Mouse (Mus musculus) midbrain, embryonic 11.5 days (tissue): ENCODE measurements around the gene Pifo. TPM values are rescaled to one million over a fixed set of nuclear protein-coding genes. Genes with fewer than 3 reads are reported as not detected.

ENCODE experiments used
- ATAC-seq: fragments of 200-750 bp; cut with Nextera tagmentation; 2 replicates; pipeline ENCODE4 v1.8.0; 2017; ENCODE audit warnings: moderate TSS enrichment, moderate library complexity; ENCODE audit not compliant: low FRiP score
- DNase-seq: peaks from one replicate; pipeline ENCODE4 v3.0.0; 2015; ENCODE audit warnings: low spot score; ENCODE audit errors: missing footprints
- H3K27ac ChIP-seq: fragments of 300-500 bp; sonication (generic); 2 replicates; pipeline ENCODE4 v1.5.1; 2014; ENCODE audit warnings: low read depth, low read length
- H3K27me3 ChIP-seq: fragments of 300-500 bp; sonication (generic); 2 replicates; pipeline ENCODE4 v1.6.1; 2014; ENCODE audit warnings: mild to moderate bottlenecking, low read length, moderate library complexity, mixed read lengths; ENCODE audit not compliant: control insufficient read depth, insufficient read depth
- H3K36me3 ChIP-seq: fragments of 300-500 bp; sonication (generic); 2 replicates; pipeline ENCODE4 v1.6.1; 2014; ENCODE audit warnings: mild to moderate bottlenecking, low read length, moderate library complexity, mixed read lengths; ENCODE audit not compliant: control insufficient read depth, insufficient read depth
- H3K4me1 ChIP-seq: fragments of 300-500 bp; sonication (generic); 2 replicates; pipeline ENCODE4 v1.6.1; 2014; ENCODE audit warnings: low read length; ENCODE audit not compliant: control insufficient read depth, insufficient read depth
- H3K4me2 ChIP-seq: fragments of 300-500 bp; sonication (generic); 2 replicates; pipeline ENCODE4 v1.6.1; 2014; ENCODE audit warnings: mild to moderate bottlenecking, moderate library complexity
- H3K4me3 ChIP-seq: fragments of 300-500 bp; sonication (generic); 2 replicates; pipeline ENCODE4 v1.5.1; 2014; ENCODE audit warnings: low read depth, low read length
- H3K9ac ChIP-seq: fragments of 300-500 bp; sonication (generic); 2 replicates; pipeline ENCODE4 v1.6.1; 2014; ENCODE audit warnings: low read length
- H3K9me3 ChIP-seq: fragments of 300-500 bp; sonication (generic); 2 replicates; pipeline ENCODE4 v1.6.1; 2016; ENCODE audit warnings: low read length; ENCODE audit not compliant: control insufficient read depth
- WGBS: fragments of 180-500 bp; shearing (Covaris S2); extraction: QIAGEN DNeasy Blood & Tissue Kit; methylation state at CpG from one replicate; pipeline ENCODE4 v1.1.7; 2014; 5-methylcytosine and 5-hydroxymethylcytosine counted together
- polyA plus RNA-seq: library from polyadenylated mRNA; unstranded; fragments of >200 nt; fragmentation: Nextera tagmentation; extraction: Ambion mirVana; gene quantifications from 2 replicates; pipeline ENCODE4 v1.2.1, GENCODE M21; 2014

Gene Pifo
- polyA plus RNA-seq, 1 experiment from 2014 or later: 0.20 TPM

DNA sequence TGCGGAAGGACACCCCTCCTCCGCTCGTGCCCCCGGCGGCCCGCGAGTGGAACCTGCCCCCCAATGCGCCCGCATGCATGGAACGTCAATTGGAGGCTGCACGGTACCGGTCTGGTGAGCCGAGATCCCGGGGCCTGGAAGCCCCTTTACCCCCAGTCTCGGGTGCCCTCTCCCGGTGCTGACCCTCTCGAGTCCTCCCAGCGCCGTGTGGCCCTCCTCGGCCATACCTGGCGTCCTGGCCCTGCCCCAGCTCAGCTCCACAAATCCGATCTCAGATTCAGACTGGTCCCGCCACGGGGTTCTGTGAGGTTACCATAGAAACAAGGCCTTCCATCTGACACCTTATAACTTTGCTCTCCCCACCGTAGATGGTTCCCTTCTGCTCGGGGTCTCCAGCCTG is 54.9 kb downstream of the Pifo start:
- no peak for DNase-seq
- Histone ChIP-seq H3K27ac (no peak overlapping the region; the same call in 1 of the 2 replicates), H3K4me1 (peaks cover 14% of the 10 kb centered on the region), H3K36me3 (peaks cover 19% of the 10 kb centered on the region), H3K9ac (peak overlapping the region; percentile 94), H3K27me3 (no peaks in the 10 kb centered on the region), H3K4me3 (peak overlapping the region; percentile 94), H3K9me3 (no peaks in the 10 kb centered on the region), H3K4me2 (peak overlapping the region; percentile 83)
- ATAC-seq: peak; percentile 80
- under 1% methylated on average over 26 of the region's 26 CpGs for WGBS

DNA sequence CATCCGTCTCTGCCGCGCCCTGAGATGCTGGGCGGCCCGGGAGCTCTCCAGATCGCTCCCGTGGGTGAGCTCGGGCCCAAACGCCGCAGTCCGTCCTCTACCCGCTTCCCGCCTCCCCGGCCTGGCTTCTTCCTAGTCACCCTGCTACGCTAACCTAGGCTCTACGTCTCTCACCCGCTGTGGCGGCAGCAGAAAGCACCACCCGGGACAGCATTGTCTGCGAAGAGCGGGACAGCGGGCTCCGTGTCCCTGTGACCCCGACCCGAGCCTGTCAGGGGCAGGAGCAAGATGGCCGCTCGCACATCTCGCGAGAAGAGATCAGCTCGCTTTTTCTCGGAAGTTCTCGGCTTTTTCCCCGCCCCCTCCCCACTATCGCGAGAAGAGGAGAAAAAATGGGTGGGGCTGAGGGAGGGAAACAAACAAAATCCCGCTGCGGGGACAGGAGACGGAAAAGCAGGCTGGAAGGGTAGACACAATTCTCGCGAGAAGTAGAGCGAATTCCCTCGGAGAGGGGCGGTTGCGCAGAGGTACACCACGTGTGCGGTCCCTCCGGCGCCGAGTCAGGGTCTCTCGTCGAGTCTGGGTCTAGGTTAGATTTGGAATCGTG is 55.4 kb downstream of the Pifo start, which contains the start of gene Wdr77:
Gene Wdr77 (plus strand): TSS at position 396 of the 607 bp plus-strand sequence.
- peak; percentile 100 for DNase-seq
- peak within 1 kb of the TSS; percentile 94 for H3K4me3 ChIP-seq
- H3K9ac ChIP-seq: peak within 1 kb of the TSS; percentile 97
- H3K36me3 ChIP-seq: peaks cover 14% of the 10 kb centered on the region
- H3K4me1 ChIP-seq: peaks cover 14% of the 10 kb centered on the region
- peak; percentile 98 for ATAC-seq
- H3K4me2 ChIP-seq: peak within 1 kb of the TSS; percentile 83
- whole genome bisulfite sequencing: under 1% methylated on average over 50 of the region's 52 CpGs
- H3K27ac ChIP-seq: peak within 1 kb of the TSS; percentile 73
- H3K9me3 ChIP-seq: no peaks in the 10 kb centered on the region
- no peaks in the 10 kb centered on the region for H3K27me3 ChIP-seq

DNA sequence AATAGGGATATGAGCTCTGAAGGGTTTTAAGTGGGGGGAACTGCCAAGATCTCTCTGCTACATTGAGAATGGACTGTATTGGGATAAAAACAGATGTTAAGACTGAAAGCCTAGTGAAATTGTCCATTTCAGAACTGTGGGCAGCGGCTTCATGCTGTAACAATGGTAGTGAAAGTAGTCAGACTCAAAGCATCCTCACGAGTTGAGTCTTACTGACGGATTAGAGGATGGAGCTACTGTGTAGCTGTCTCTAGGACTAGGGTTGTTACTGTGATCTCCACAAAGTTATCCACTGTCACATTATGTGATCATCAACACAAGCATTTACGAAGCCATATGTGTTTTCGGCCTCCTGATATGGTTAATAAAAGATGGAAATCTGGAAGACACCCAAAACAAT is 56.2 kb downstream of the Pifo start:
- DNase-seq (peak; percentile 83), ATAC-seq (no peak)
- Histone ChIP-seq H3K9me3 (no peaks in the 10 kb centered on the region), H3K9ac (peak overlapping the region; percentile 97), H3K36me3 (peaks cover 13% of the 10 kb centered on the region), H3K27me3 (no peaks in the 10 kb centered on the region), H3K27ac (no peak overlapping the region), H3K4me1 (peaks cover 14% of the 10 kb centered on the region), H3K4me2 (peak overlapping the region; percentile 61), H3K4me3 (peak overlapping the region; percentile 94)
- WGBS: 41% methylated on average over 5 of the region's 5 CpGs

DNA sequence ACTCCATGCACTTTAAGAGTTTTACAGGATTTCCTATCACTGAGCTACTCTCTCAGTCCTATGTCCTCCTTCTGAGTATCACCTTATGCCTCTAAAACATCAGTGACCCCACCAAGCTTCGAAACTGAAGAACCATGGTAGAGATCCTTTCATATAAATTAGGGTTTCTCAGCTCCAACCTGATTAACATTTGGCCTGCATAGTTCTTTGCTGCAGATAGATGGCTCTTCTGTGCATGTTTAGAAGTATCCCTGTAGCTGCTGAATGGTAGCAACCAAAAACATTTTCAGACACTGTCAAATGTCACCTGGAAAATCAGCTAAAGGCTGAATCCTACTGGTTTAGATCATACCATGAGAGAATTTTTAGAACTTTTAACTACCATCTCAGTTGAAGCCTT is 57.2 kb downstream of the Pifo start:
- WGBS: 100% methylated on average over 1 of the region's 1 CpGs
- no peaks in the 10 kb centered on the region for H3K9me3 ChIP-seq
- no peak overlapping the region for H3K4me2 ChIP-seq
- H3K4me1 ChIP-seq: peaks cover 14% of the 10 kb centered on the region
- H3K36me3 ChIP-seq: peaks cover 8% of the 10 kb centered on the region; the same call in 1 of the 2 replicates
- no peak overlapping the region for H3K4me3 ChIP-seq
- H3K9ac ChIP-seq: no peak overlapping the region
- H3K27me3 ChIP-seq: no peaks in the 10 kb centered on the region
- DNase-seq: peak; percentile 83
- ATAC-seq: no peak
- H3K27ac ChIP-seq: no peak overlapping the region

DNA sequence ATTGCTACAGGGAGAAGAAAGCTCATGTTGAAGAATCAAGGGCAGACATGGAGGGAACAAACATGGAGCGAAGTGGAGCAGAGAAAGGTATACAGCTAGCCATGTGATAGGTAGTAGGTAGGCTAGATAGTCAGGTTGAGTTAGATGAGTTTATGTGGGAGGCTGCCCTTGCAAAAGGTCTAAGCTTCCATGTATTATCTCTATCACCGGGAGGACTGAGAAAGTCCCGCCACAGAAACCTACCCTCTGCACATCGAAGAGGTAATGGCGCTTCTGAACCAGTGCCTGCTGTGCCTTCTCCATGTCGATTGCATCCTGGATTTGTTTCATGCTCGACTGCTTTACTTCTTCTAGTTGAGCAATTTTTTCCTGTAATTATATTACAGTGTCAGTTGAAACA is 63.1 kb downstream of the Pifo start:
- WGBS: 97% methylated on average over 7 of the region's 7 CpGs
- DNase-seq (peak; percentile 65), ATAC-seq (no peak)
- Histone ChIP-seq H3K27ac (no peak overlapping the region), H3K36me3 (peaks cover 23% of the 10 kb centered on the region), H3K4me2 (no peak overlapping the region), H3K4me1 (no peaks in the 10 kb centered on the region), H3K9ac (no peak overlapping the region), H3K27me3 (no peaks in the 10 kb centered on the region), H3K4me3 (no peak overlapping the region), H3K9me3 (no peaks in the 10 kb centered on the region)

Other genes with a start within 250 kb of the Pifo start
- gene Rap1a, start 213.3 kb downstream of the Pifo start, polyA plus RNA-seq: 87.0 and 91.8 TPM in 2 replicates
- not detected in 2 replicates for gene Adora3, start 143.8 kb downstream of the Pifo start, polyA plus RNA-seq
- gene Tmigd3, start 143.7 kb downstream of the Pifo start, polyA plus RNA-seq: not detected in 2 replicates
- gene I830077J02Rik, start 82.0 kb downstream of the Pifo start, polyA plus RNA-seq: 0.63 and 0.83 TPM in 2 replicates
- 132 and 136 TPM in 2 replicates for gene Wdr77, start 55.3 kb downstream of the Pifo start, polyA plus RNA-seq
- 566 and 581 TPM in 2 replicates for gene Atp5f1, start 54.5 kb downstream of the Pifo start, polyA plus RNA-seq
- 2.6 and 4.3 TPM in 2 replicates for gene Ovgp1, start 40.9 kb downstream of the Pifo start, polyA plus RNA-seq
- gene Chil5, start 18.2 kb upstream of the Pifo start, polyA plus RNA-seq: not detected in 2 replicates
- gene Chia1, start 98.6 kb upstream of the Pifo start, polyA plus RNA-seq: not detected in 2 replicates
- not detected in 2 replicates for gene Chil3, start 152.9 kb upstream of the Pifo start, polyA plus RNA-seq
- gene Chil4, start 204.9 kb upstream of the Pifo start, polyA plus RNA-seq: not detected in 2 replicates